Mouse (Mus musculus) E14TG2a.4 (cell line): ENCODE data around the gene Kcnmb2.
A peak's percentile ranks its signal among the peaks of the same experiment; 100 is the strongest.

Experiments
- CTCF ChIP-seq: conservative IDR thresholded peaks from 2 replicates; pipeline ENCODE4 v1.5.1; 2014; ENCODE audit warnings: low read length
- NANOG ChIP-seq: IDR thresholded peaks from 2 replicates; pipeline ENCODE4 v1.6.1; 2014; ENCODE audit warnings: borderline replicate concordance, low read length, mixed read lengths

DNA sequence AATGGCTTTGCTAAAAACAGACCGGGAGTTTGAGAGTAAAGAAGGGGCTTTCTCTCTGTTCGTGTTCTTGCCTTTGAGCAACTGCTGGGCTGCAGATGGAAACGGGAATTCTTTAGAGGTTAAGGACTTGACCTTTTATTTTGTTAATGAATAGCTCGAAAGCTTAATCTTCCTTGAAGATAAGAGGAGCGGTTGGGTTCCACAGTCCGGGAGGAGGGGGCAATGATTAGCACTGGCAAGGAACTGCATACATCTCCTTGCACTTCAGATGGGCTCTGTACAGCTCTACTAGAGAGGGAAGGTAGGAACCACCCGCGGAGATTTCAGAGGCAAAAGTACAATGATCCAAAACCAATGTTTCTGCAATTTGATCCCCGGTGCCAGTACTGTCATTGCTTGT is 1.2 kb downstream of the Kcnmb2 start:
- no peak for TF ChIP-seq CTCF
- TF ChIP-seq NANOG: 0 out of 2 replicates have a peak, but pooled peaks have one; percentile 58
